Mouse (Mus musculus) spleen, adult 18-20 months (tissue): ENCODE results near the gene Neurl1a.
A peak's percentile ranks its signal among the peaks of the same experiment; 100 is the strongest.

Experiments used
- DNase-seq, 2 experiments: peaks; one replicate each; pipeline ENCODE4 v3.0.0; 2022; ENCODE audit warnings: mixed read lengths in 2 of 2

Gene Neurl1a

DNA sequence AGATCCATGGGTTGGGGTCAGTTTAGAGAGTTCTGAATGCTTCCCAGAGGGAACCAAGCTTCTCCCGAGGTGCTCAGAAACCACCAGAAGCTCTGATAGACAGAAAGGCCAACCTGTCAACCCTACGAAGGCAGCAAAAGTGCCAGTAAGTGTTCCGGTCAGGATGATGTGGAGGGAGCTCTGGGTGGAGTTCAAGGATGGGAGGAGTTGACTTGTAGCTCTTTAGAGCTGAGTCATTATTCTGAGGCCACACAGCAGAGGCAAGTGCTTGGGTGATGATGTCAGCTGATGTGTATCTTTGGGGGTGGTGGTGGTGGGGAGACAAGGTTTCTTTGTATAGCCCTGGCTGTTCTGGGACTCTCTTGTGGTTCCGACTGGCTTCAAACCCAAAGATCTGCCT, 41.0 kb downstream of the Neurl1a start:
- no peak for DNase-seq

DNA sequence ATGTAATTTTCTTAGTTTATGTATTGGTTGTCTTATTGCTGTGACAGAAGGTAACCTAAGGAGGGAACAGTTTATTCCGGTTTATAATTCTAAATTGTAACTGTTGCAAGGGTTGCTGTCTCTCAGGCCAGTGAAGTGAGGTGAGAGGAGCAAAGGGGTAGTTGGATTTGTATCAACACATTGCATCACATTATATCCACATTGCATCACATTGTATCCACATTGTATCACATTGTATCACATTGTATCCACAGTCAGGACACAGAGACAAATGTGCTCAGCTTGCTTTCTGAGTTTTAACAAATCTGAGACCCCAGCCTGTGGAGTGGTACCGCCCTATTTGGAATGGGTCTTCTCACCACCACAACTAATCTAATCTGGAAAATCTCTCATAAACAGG, 41.6 kb downstream of the Neurl1a start:
- DNase-seq, result no peak

DNA sequence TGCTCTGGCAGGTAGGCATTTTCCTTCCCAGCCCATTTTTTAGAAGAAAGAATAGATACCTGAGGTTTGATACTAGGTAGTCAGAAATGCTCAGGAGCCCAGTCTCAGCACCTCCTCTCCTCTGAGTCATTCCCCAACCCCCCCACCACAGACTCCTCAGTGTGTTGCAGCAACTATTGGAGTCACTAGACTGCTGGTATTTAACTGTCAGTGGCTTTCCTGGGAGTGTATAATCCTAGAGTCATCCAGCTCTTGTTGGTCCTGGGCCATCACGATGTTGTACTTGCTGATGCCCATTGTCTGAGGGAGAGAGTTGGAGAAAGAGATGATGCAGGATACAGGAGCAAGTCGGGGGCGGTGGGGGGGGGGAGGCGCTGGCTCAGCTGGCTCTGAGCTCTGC, 42.4 kb downstream of the Neurl1a start:
- no peak for DNase-seq

DNA sequence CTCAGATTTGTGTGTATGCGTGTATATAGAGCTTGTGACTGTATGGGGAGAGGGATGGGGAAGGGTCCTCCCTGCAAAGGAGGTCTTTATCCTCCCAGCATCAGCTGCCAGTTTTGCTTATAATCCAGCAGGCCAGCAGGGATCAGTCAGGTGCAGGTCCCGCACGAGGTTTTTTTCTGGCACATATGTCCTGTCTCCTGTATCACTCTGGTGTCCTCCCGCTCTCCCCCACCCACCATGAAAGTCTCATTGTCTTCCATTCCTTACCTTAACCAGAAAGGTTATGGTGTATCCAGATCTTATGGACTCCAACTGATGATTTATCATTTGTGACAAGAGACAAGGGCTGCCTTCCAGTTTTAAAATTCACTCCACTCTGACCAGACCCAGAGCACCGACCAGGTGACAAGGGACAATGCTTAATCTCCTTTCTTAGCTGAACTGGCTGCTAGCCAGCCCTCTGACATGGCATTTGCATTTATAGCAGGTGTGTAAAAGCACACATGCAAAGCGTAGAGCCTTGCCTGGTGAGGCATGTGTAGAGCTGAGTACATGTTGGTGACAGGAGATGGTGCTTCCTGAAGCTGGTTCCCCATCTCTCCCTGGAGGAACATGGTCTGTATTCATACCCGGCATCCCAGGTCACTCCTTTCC, 43.0 kb downstream of the Neurl1a start:
- DNase-seq, result no peak

DNA sequence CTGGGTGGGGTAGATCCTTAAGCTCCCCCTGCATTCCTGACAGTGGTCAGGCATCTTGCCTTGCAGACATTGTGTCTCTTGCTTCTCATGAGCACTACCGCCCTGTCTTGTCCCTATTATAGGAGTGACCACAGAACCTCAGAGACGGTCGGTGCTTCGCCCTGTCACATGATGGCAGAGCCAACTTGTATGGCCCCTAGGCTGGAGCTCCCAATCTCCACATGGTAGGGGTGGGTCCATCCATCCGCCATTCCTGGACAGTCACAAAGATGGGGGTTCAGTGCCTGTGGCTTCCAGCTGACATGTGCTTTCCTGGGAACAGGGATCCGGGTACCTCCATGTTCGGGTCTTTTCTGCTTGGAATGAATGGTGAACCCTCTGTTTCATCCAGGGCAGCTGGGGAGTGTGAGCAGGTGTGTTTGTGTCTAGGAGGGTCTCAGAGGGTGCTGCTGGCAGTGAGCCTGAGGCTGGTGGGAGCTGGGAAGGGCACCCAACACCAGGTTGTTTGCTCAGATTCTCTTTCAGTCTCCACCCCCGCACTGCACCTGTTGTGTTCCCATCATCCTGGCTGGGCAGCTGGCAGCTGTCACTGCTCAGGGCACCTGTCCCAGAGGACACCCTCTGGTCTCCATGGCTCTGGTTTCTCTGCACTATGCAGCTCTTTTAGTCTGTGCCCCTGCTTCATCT, 43.7 kb downstream of the Neurl1a start:
- no peak for DNase-seq

DNA sequence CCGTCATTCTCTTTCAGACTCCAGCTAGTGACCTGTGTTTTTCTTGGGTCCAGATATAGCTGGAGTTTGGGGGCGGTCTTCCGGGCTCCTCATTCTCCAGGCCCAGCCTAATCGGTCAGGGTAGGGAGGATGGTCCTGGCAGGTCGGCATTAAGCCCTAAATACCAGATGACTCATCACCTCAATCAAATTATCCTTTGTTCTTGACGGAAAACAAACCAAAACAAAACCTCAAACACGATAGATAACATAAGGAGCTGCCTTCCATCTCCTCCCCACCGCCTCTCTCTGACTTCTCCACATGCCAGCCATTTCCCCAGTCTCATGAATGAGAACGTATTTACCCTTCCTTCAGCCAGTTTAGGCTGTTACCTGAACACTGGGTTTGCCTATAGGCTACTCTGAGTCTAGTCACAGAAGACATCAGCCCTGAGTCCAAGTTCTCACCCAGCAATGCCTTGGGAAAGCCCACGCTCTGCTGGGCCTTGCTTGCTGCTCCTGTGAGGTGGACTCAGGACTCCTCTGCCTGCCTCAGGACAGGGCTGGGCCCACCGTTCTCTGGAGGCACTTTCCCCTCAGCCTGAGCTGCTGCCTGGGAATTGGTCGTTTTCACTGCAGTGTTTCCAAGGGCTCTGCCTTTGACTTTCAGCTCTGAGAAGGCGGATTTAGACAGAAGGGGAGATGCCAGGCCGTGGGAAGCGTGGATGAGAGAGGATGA, 44.4 kb downstream of the Neurl1a start:
- no peak for DNase-seq

DNA sequence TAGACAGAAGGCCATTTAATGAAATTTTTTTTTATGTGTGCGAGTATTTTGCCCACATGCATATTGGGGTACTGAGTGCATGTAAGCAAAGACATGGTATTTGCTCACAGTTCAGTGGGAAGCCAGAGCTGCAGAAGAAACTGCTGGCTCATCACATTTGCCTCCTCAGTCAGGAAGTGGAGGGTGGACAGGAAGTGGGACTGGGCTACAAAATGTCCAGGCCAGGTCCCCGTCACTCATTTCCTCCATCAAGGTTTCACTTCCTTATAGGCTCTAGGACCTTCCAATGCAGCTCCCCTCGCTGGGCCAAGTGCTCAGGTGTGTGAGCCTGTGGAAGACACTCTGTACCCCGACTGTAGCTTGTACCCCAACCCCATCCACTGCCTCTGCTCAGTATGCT, 46.1 kb downstream of the Neurl1a start:
- DNase-seq, result peak; percentile 29 to 32

DNA sequence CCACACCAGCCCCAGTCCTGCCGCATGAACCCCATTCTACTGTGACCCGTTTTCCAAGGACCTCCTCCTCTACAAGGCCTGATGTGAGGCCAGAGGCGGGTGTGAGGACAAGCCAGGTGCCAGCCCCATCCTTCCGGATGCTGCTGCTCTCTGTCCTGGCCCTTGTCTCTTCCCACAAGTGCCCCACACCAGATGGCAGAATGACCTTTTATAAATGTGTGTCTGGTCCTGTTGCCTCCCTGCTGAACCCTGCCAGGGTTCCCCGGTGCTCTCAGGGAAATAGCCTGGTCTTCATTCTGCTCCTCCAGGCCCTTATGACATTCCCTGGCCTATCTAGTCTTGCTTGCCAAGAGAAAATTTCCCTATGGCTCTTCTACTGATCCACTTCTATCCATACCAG, 47.2 kb downstream of the Neurl1a start:
- no peak for DNase-seq

DNA sequence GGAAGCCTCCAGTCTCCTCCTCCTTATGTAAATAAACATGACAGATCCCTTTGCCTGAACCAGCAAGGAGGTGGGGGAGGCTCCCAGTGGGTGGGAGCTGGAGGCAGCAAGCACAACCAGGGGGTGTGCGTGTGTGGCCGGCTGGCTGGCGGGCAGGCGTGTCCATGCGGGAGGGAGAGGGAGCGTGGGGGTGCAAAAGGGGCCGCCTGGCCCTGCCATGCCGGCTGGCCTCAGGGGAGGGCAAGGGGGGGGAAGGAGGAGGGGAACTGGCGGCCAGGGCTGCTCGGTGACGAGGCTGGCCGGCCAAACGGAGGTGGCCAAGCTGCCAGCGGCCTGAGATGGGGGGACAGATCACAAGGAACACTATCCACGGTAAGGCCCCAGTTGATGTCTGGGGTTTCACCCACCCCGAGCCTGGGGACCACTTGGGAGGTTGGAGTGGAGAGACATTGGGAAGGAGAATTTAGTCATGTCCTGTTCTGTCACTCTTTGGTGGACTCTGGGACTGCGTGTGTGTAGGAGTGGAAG, 50.2 kb downstream of the Neurl1a start:
- peak in 1 of 2 experiments; percentile 18 for DNase-seq

DNA sequence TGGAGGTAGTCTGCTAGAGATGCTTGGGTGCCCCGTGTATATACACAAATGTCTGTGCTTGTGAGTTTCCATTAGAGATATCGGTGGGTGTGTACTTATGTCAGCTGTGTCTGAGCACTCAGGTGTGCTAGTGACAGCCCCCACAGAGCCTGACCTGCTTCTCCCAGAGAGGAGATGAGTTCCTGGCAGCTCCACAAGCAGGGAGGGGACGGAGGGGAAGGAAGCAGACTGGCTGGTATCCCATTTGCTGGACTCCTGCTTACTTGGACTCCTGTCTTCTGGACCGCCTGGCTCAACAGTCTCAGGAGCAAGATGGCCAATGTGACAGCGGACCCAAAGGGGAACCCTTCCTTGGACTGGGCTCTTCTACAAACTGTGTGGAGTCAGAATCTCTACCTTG, 50.8 kb downstream of the Neurl1a start:
- no peak for DNase-seq

DNA sequence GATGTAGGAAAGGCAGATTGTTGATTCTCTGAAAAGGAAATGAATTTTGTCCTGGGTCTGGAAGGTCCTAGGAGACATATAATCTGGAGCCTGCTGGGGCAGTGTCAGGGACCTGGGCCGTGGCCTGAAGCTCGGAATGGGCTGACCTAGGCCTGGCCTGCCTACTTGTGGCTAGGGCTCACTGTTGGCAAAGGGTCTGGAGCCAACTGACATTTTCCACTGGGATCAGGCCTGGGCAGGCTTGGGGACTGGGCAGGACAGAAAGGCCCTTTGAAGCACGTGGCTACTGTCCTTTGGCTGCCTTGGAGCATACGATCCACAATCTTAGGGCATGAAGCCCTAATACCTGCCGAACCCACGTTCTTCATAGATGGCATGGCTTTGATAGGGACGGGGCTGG, 51.5 kb downstream of the Neurl1a start:
- DNase-seq, result no peak

DNA sequence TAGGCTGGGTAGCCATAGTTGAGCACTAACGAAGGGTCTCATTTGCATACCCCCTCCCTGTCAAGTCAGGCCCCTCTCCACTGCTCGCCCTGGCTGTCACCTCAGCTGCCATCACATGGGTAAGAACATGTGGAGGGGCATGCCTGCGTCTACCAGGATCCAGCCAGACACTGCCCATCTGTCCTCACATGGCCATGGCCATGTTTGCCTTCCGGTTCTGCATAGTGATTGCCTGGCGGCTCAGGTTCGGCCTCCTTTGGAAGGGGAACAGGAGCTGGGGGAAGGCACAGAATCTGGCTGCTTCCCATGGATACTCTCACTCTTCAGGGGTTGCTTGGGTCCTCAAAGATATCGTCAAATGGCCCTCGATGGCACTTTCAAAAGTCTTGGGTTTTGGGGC, 52.1 kb downstream of the Neurl1a start:
- no peak for DNase-seq

DNA sequence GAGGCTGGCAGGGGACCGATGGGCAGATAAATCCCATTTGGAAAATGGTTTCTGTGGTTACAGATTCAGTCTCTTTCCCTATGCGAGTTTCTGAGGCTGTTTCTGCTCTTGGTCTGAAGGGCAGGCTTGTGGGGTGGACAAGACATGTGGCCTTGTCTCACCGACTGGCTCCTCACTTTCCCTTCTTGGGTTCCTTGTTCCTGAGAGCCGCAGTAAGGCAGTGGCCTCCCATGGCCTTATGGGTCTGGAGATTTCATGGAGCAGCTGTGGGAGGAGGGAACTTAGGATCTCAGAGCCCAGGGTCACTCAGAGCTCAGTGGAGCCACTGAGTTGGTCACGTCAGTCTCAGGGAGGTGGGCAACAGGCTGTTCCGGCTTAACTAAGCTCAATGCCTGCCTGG, 52.8 kb downstream of the Neurl1a start:
- no peak for DNase-seq

DNA sequence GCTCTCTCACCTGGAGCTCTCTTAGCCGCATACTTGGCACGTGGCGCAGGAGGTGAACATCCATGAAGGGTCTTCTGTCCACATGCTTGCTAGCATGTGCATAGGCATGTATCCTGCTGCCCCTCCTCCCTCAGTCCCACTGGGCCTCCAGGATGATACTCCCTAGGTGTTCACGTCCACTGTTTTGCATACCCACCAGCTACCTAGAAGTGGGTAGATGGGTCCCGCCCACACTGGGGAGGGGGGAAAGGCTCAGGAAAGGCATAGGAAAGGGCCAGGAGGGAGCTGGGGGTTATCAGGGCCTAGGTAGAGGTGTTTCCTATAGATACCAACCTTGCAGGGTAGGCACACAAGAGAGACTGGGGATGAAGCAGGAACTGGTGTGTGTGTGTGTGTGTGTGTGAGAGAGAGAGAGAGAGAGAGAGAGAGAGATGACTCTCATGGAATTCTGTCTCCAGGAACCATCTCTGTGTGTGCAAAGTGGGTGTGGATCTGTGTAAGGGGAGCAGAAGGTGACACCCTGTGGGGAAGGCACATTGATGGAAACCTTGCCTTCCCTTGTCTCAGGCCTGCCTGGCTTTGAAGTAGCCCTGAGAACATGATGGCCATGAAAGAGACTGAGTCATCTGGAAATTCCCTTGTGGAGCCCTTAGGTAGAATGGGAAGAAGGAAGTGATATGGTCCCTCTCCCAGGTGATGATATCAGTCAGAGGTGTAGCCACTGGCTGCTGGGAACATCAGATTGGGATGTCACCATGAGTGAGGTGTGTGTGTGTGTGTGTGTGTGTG, 53.7 kb downstream of the Neurl1a start:
- DNase-seq, result no peak

DNA sequence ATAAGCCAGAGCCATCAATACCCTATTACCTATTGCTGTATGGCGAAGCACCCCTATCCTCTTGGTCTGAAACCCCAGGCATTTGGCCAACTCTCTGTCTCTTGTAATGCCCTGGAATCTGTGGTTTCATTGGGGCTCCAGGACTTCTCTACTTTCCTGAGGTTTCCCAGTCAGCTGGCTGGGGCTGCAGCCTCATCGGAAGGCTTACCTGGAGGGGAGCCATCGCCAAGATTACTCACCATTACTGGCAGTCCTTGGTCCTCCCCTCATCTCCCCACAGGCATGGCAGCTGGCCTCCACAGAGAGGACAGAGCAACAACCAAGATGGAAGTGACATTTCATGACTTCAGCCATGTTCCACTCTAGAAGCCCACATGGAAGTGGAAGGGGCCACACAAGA, 54.5 kb downstream of the Neurl1a start:
- DNase-seq, result no peak

DNA sequence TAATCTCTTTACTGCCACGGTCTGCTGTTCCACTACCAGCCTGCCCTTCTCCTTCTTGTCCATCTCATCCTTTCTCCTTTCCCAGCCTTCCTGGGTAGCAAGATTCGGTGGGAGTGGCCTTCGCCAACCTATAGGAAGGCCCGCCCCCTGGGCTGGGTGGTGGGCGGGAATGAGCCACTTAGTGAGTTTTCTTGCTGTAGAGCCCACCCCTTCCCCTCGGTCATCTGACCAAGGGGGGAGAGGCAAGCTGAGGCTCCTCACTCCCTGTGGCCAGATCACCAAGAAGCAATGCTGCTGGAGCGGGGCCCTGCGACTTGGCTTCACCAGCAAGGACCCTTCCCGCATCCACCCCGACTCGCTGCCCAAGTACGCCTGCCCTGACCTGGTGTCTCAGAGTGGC, 61.5 kb downstream of the Neurl1a start:
- no peak for DNase-seq

DNA sequence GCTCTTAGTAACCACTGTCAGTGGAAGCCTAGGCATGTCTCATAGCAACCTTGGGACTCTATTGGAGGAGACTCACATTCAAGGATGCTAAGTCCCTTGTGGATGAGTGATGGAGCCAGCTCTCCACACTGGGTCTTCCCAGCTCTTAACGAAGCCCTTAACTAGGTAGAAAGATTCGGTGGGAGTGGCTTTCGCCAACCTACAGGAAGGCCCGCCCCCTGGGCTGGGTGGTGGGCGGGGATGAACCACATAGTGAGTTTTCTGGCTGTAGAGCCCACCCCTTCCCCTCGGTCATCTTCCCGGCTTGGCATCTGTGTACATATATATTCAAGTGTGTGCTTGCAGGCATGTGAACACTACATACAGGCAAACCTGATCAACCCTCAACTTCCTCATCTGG, 62.3 kb downstream of the Neurl1a start:
- DNase-seq, result no peak

DNA sequence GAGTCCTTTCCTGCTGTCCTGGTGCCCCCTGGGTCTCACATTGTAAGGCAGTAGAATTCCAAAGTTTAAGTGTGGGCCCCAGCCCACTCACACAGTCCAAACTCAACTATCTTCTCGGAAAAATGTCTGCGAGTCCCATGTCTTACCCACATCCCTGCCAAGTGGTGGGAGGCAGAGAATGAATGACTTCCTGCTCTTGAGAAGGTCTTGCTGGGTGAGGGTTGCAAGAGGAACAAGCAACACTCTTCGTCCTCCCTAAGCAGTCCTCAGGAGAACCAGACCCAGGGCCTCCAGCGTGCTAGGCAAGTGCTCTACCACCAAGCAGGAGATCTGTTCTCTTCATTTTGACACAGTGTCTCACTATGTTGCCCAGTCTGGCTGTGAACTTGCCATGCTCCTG, 63.6 kb downstream of the Neurl1a start:
- DNase-seq, result no peak

DNA sequence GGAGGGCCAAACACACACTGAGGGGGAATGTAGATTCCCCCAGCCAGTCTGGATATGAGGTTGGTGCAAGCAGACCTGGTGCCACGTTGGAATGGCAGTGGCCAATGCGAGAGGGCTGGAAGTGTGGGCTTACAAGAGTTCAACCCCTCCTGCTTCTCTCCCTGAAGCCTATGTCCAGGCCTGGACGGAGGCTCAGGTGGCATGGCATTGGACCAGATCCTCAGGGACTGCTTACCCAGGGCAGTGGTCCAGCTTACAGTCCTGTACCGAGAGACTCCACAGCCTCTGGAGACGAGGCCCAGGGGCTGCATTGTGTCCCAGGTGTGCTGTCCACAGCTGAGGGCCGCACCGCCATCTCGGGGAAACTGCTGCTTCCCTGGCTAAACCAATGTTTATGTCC, 66.9 kb downstream of the Neurl1a start:
- no peak for DNase-seq

DNA sequence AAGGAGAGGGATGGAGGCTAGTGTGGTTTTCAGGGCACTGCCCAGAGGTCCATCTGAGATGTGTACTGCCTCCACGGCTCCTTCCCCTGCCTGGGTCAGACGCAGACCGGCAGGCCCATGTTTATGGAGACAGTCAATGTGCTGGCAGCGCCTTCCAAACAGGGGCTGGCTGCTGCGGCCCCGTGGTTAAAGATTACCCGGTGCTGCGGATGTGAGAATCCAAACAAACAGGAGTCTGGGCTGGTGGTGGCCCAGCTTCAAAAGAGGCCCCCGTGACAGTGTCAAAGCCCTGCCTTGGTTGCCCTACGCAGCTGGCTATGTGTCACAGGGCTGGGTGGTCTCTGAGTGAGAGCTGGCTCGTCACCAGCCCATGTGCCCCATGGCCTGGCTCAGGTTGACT, 69.2 kb downstream of the Neurl1a start:
- DNase-seq, result no peak

DNA sequence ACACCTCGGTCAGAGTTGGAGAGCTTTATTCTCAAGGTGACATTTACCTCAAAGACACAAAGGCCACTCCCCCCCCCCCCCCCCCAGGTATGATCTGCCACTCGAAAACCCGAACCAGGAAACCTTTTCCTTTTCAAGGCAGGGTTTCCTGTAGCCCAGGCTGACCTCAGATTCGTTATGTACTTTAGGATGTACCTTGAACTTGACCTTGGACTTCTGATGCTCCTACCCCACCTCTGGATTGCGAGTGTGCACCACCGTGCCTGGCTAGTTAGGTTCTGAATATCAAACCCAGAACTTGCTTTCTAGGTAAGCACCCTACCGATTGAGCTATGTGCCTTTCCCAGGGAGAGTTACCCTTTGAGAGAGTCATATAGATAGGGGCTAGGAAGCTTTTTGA, 69.7 kb downstream of the Neurl1a start:
- no peak for DNase-seq

DNA sequence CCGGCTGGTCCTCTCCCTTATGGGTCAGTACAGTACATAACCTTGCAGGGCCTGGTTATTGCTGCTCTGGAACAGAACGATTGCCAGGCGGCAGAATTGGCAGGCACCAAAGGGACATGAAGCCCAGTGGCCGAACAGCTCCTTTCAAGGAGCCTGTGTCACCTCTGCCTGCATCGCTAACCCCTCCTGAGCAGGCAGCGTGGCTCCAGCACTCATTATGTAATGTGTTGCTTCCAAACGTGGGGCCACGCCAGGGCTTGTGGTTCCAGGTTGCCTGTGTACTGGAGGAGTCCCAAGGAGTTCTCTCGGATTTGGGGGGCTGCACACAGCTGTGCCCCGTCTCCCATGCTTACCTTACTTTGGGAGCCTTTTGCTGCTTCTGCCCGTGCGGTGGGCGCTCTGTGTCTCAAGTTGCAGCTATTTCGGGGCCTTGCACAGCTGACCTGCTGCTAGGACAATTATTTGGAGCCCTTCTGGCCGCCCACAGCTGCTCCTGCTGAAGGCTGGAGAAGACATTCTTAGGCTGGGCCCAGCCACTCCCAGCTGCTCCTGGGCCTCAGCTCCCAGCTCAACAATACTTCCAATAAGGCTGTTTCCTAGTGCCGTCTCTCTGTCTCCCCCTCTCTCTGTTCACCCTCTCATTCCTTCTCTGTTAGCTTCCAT, 70.4 kb downstream of the Neurl1a start:
- DNase-seq, result no peak

DNA sequence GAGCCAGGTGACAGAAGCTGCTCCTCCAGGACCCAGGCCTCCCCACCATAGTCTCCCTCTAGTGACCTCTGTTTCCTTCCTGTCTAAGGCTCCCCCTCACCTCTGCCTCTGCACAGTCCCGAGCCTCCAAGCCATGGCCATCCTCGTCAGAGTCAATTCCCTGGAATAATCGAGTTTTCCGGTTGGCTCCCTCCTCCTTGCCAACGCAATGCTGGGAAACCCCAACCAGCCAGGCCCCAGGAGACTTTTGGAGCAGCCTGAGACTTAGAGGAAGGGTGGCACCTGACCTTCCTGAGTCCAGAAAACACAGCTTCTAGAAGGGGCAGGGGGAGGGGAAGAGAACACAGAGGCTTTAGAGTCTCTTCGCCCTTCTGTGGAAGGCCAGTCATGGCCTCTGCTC, 72.3 kb downstream of the Neurl1a start:
- DNase-seq, result no peak
